ENCODE assay signal across 23 mouse cellular contexts in genomic region chr15:6524801-6525200, GRCm38 (mm10). TPM values are rescaled to one million over a fixed set of nuclear protein-coding genes. Genes with fewer than 3 reads are reported as not detected.
DNase-seq lines count a peak whose midpoint lies in the region; ATAC-seq and TF ChIP-seq lines count a peak whose summit lies in the region.
"Had no signal": no experiment of that assay in that cellular context is flagged by ENCODE, and none has a peak within 500 bp of the region (broad histone marks: within the 10 kb centered on the region; RNA-seq: fewer than 3 reads in every experiment).

No protein-coding gene starts in this region.

- 63% methylated on average over 2 of the region's 2 CpGs for WGBS in liver, embryonic 11.5 days

- H3K4me1 ChIP-seq in liver, embryonic 11.5 days (replicated peaks; ENCODE audit: control insufficient read depth, insufficient read depth, low read length) = peaks cover 10% of the 10 kb centered on the region
- H3K4me1 ChIP-seq in MEL (ENCODE audit: control insufficient read depth in 1 of 2, insufficient read depth in 2 of 2, low read length in 2 of 2) = peaks cover 22 to 28% of the 10 kb centered on the region in 2 experiments
- H3K4me1 ChIP-seq: embryonic facial prominence, embryonic 15.5 days; forebrain, embryonic 10.5 days; hindbrain, embryonic 13.5 days had no signal

- no peak for TF ChIP-seq RAD21 in MEL (IDR thresholded peaks at IDR 0.05; ENCODE audit: low read depth, low read length)

- ATAC-seq in liver, embryonic 11.5 days (replicated peaks; ENCODE audit: low FRiP score) = no peak
- ATAC-seq: forebrain, embryonic 14.5 days; hindbrain, postnatal 0 days had no signal

- no peak for DNase-seq in liver, embryonic 11.5 days (ENCODE audit: low spot score)
- DNase-seq in liver (no peak), 416B (ENCODE audit: low read depth) (peak; percentile 34), MEL (ENCODE audit: low read depth, low spot score) (peak; percentile 28)
- peak; percentile 57 for DNase-seq in naive thymus-derived CD4-positive, alpha-beta T cell, adult 2 months (ENCODE audit: low read depth)
- no peak for DNase-seq in thymus, postnatal 4 days
- no peak for DNase-seq in layer of hippocampus, postnatal 25 days (ENCODE audit: extremely low spot score in 1 of 2, low spot score in 1 of 2)
- DNase-seq: adrenal gland, adult 2 months; adrenal gland, postnatal 36 days; cerebellum, adult 11 months; cerebellum, adult 8-10 months; cerebellum, postnatal 14 days; embryo, embryonic 11 days; gastrocnemius, postnatal 36 days; heart, adult 11 months; heart, postnatal 4 days had no signal

- TF ChIP-seq EP300 in MEL (IDR thresholded peaks at IDR 0.05; ENCODE audit: low read depth in 1 of 2, low read length in 2 of 2) = no peak

- 0 out of 2 replicates have a peak overlapping the region, but pooled peaks have one; percentile 28 for H3K27ac ChIP-seq in liver, embryonic 11.5 days (ENCODE audit: low read depth, low read length)
- H3K27ac ChIP-seq in MEL (ENCODE audit: control insufficient read depth, low read depth, low read length) = peak overlapping the region; percentile 15; the same call in 1 of the 2 replicates
- H3K27ac ChIP-seq: embryonic facial prominence, embryonic 15.5 days; forebrain, embryonic 10.5 days; heart, embryonic 13.5 days; hindbrain, embryonic 13.5 days; hindbrain, postnatal 0 days had no signal

- H3K36me3 ChIP-seq in liver, embryonic 11.5 days (ENCODE audit: control insufficient read depth, insufficient read depth, low read length) = no peaks in the 10 kb centered on the region
- peaks cover 0 to 36% of the 10 kb centered on the region in 2 experiments; a peak in 2 of 4 replicates for H3K36me3 ChIP-seq in MEL (ENCODE audit: control insufficient read depth in 1 of 2, insufficient read depth in 2 of 2, low read length in 2 of 2)
- H3K36me3 ChIP-seq: embryonic facial prominence, embryonic 15.5 days; forebrain, embryonic 10.5 days; heart, embryonic 13.5 days; hindbrain, embryonic 13.5 days had no signal

- H3K9ac ChIP-seq in liver, embryonic 11.5 days (ENCODE audit: low read depth, low read length) = no peak overlapping the region
- no peak overlapping the region for H3K9ac ChIP-seq in MEL (ENCODE audit: control insufficient read depth, low read depth, low read length, poor library complexity, severe bottlenecking)
- H3K9ac ChIP-seq: embryonic facial prominence, embryonic 15.5 days; heart, embryonic 13.5 days; hindbrain, embryonic 13.5 days had no signal

- peaks cover 3% of the 10 kb centered on the region for H3K79me2 ChIP-seq in MEL (ENCODE audit: control insufficient read depth, insufficient read depth, low read length, poor library complexity)

- no peak overlapping the region for H3K4me3 ChIP-seq in liver, embryonic 11.5 days (ENCODE audit: low read depth, low read length)
- H3K4me3 ChIP-seq in MEL (ENCODE audit: control insufficient read depth in 1 of 2, insufficient read depth in 1 of 2, low read depth in 2 of 2, low read length in 2 of 2) = no peak overlapping the region
- H3K4me3 ChIP-seq: embryonic facial prominence, embryonic 15.5 days; erythroblast, embryonic 14.5 days; forebrain, embryonic 10.5 days; heart, embryonic 13.5 days; hindbrain, embryonic 13.5 days had no signal

- no peak for TF ChIP-seq CTCF in MEL (IDR thresholded peaks at IDR 0.05 in 2 of 3, conservative IDR thresholded peaks at IDR 0.05 in 1 of 3; ENCODE audit: control insufficient read depth in 1 of 3, insufficient read depth in 1 of 3, low read depth in 2 of 3, low read length in 3 of 3, poor library complexity in 1 of 3, severe bottlenecking in 1 of 3)

- peak overlapping the region; percentile 18; the same call in 1 of the 2 replicates for H3K4me2 ChIP-seq in liver, embryonic 11.5 days
- H3K4me2 ChIP-seq: embryonic facial prominence, embryonic 15.5 days; heart, embryonic 13.5 days; hindbrain, embryonic 13.5 days had no signal

- no peak for TF ChIP-seq POLR2A in MEL (IDR thresholded peaks at IDR 0.05; ENCODE audit: control insufficient read depth in 1 of 2, insufficient read depth in 1 of 2, low read depth in 1 of 2, low read length in 2 of 2, poor library complexity in 1 of 2)

- H3K9me3 ChIP-seq in liver, embryonic 11.5 days (ENCODE audit: control insufficient read depth, low read length) = no peaks in the 10 kb centered on the region
- no peaks in the 10 kb centered on the region for H3K9me3 ChIP-seq in MEL (replicated peaks; ENCODE audit: insufficient read depth, low read length)
- H3K9me3 ChIP-seq: embryonic facial prominence, embryonic 15.5 days; forebrain, embryonic 10.5 days; heart, embryonic 13.5 days; hindbrain, embryonic 13.5 days had no signal

- H3K27me3 ChIP-seq in liver, embryonic 11.5 days (replicated peaks; ENCODE audit: control insufficient read depth, insufficient read depth, low read length) = no peaks in the 10 kb centered on the region
- H3K27me3 ChIP-seq in MEL (ENCODE audit: control insufficient read depth in 1 of 2, insufficient read depth in 2 of 2, low read length in 2 of 2) = no peaks in the 10 kb centered on the region
- H3K27me3 ChIP-seq: embryonic facial prominence, embryonic 15.5 days; heart, embryonic 13.5 days; hindbrain, embryonic 13.5 days had no signal

TF ChIP-seq in MEL, 35 proteins besides CTCF, POLR2A, EP300 and RAD21:
- TF ChIP-seq E2F4 (IDR thresholded peaks at IDR 0.05; ENCODE audit: borderline replicate concordance, low read depth, low read length) = no peak
- TF ChIP-seq ETS1 (IDR thresholded peaks at IDR 0.05; ENCODE audit: low read depth, low read length) = 0 out of 2 replicates have a peak, but pooled peaks have one; percentile 17

RNA-seq across cellular contexts. Expression of gene Fyb, which starts 2.1 kb away (rescaled TPM):
- 38.7 and 41.1 TPM in 2 replicates for polyA plus RNA-seq in liver, embryonic 11.5 days (2014; fragmentation: Nextera tagmentation; extraction: Ambion mirVana)
- total RNA-seq in MEL (2012; rRNA removed) = 196 and 208 TPM in 2 replicates
- 100 to 1,000 TPM in 1 of 2 experiments, not detected in 1; 175 TPM for polyA plus RNA-seq in MEL (2012; ENCODE audit: insufficient read depth in 1 of 2, insufficient read length in 2 of 2, low read depth in 1 of 2, low replicate concordance in 2 of 2, missing spikeins in 1 of 2)
- total RNA-seq in layer of hippocampus, postnatal 25 days (2021) = 10 to 100 TPM in 1 of 2 experiments, 1 to 10 TPM in 1; 6.3 to 10.4 TPM

Comparison
In these comparisons a context has a peak if more than half of its experiments do, and no peak if none do; other contexts are left out.
1. DNase-seq: peak in 416B (single experiment), MEL (single experiment) and naive thymus-derived CD4-positive, alpha-beta T cell, adult 2 months (single experiment); none in liver, embryonic 11.5 days (single experiment), liver (single experiment), thymus, postnatal 4 days (single experiment) and layer of hippocampus, postnatal 25 days (0 of 2).
2. RNA of gene Fyb, which starts 2.1 kb away (total RNA-seq): 196 to 208 TPM in MEL; 6.3 to 10.4 TPM in layer of hippocampus, postnatal 25 days; every median in the first group is over 10 times any median in the second.